Mouse (Mus musculus) mouse trophoblast stem cell (cell line): Measurements from ENCODE around the gene Atf6.

Source experiments
- in situ Hi-C, 2 experiments: fragments of 300-500 bp; cut with MseI, MboI; formaldehyde crosslinking; loops; 2 replicates in 1 of 2; 3 replicates in 1 of 2; pipeline ENCODE4 v1.15.1; 2025

The Atf6 gene

GRCm38 (mm10) chr1:170664620-170665185 lies 202.9 kb downstream of the Atf6 start:
- in situ Hi-C loops, result no loop called here

- in situ Hi-C loops, result no loop called here
Observed at GRCm38 (mm10) chr1:170659260-170659659, 208.3 kb downstream of the Atf6 start.

- in situ Hi-C loops, result no loop called here
Observed at GRCm38 (mm10) chr1:170657643-170658314, 209.8 kb downstream of the Atf6 start.

GRCm38 (mm10) chr1:170657228-170657521 lies 210.4 kb downstream of the Atf6 start:
- in situ Hi-C loops, result no loop called here

- in situ Hi-C loops, result no loop called here
Observed at GRCm38 (mm10) chr1:170656518-170657227, 210.9 kb downstream of the Atf6 start.

- in situ Hi-C loops, result no loop called here
Observed at GRCm38 (mm10) chr1:170655280-170655917, 212.2 kb downstream of the Atf6 start.
